Mouse (Mus musculus) liver, adult 2 months (tissue): ENCODE measurements around the gene Gm26602. TPM values are rescaled to one million over a fixed set of nuclear protein-coding genes. Genes with fewer than 3 reads are reported as not detected.

Experiments
- DNase-seq: peaks from one replicate; pipeline ENCODE4 v3.0.0-alpha.2; 2011; ENCODE audit warnings: low read depth, low spot score; ENCODE audit errors: extremely low read depth
- H3K27ac ChIP-seq: fragments of 200-500 bp; replicated peaks from 2 replicates; pipeline ENCODE4 v1.5.1; 2012; ENCODE audit warnings: low read depth, mild to moderate bottlenecking, control low read depth, inconsistent platforms, low read length; ENCODE audit not compliant: insufficient read depth
- H3K27me3 ChIP-seq: fragments of 200-500 bp; 2 replicates; pipeline ENCODE4 v1.6.1; 2012; ENCODE audit warnings: mild to moderate bottlenecking, moderate library complexity, low read length, inconsistent platforms; ENCODE audit not compliant: control insufficient read depth, insufficient read depth
- H3K36me3 ChIP-seq: fragments of 200-500 bp; 2 replicates; pipeline ENCODE4 v1.6.1; 2012; ENCODE audit warnings: low read length, inconsistent platforms; ENCODE audit not compliant: control insufficient read depth, insufficient read depth
- H3K4me1 ChIP-seq: fragments of 200-500 bp; 2 replicates; pipeline ENCODE4 v1.6.1; 2011; ENCODE audit warnings: low read length; ENCODE audit not compliant: control insufficient read depth, insufficient read depth
- H3K4me3 ChIP-seq: fragments of 200-500 bp; 2 replicates; pipeline ENCODE4 v1.5.1; 2011; ENCODE audit warnings: low read depth, mild to moderate bottlenecking, control low read depth, low read length, moderate library complexity; ENCODE audit not compliant: insufficient read depth
- H3K79me2 ChIP-seq: fragments of 200-500 bp; 2 replicates; pipeline ENCODE4 v1.6.1; 2012; ENCODE audit warnings: inconsistent platforms, mild to moderate bottlenecking, low read length, moderate library complexity; ENCODE audit not compliant: control insufficient read depth, insufficient read depth
- H3K9ac ChIP-seq: fragments of 200-500 bp; 2 replicates; pipeline ENCODE4 v1.6.1; 2012; ENCODE audit warnings: low read depth, mild to moderate bottlenecking, control low read depth, inconsistent platforms, low read length
- CTCF ChIP-seq: fragments of 200-500 bp; IDR thresholded peaks from 2 replicates; pipeline ENCODE4 v1.5.1; 2011; ENCODE audit warnings: low read depth, low read length, control low read depth
- POLR2A ChIP-seq: fragments of 200-500 bp; IDR thresholded peaks from 2 replicates; pipeline ENCODE4 v1.6.1; 2011; ENCODE audit warnings: low read length, control low read depth; ENCODE audit not compliant: insufficient read depth; ENCODE audit errors: extremely low read depth
- WGBS: fragments of 180-500 bp; shearing (Covaris S2); methylation state at CpG from one replicate; pipeline ENCODE4 v1.1.7; 2018; 5-methylcytosine and 5-hydroxymethylcytosine counted together
- polyA plus RNA-seq: library from polyadenylated mRNA; depleted of rRNA; stranded (reverse); fragments of >200 nt; gene quantifications from 2 replicates; pipeline ENCODE4 v1.2.3, GENCODE M21; 2012; rRNA removed
- total RNA-seq: library from RNA; depleted of rRNA; stranded (reverse); fragments of >200 nt; gene quantifications from 2 replicates; pipeline ENCODE4 v1.2.3, GENCODE M21; 2014; rRNA removed

The Gm26602 gene
- total RNA-seq (not detected in 2 replicates), polyA plus RNA-seq (not detected in 2 replicates)

- no peaks in the 10 kb centered on the region for H3K36me3 ChIP-seq
- H3K79me2 ChIP-seq = no peaks in the 10 kb centered on the region
- no peaks in the 10 kb centered on the region for H3K4me1 ChIP-seq
- 93% methylated on average over 4 of the region's 4 CpGs for WGBS
- H3K27ac ChIP-seq = no peak within 1 kb of the TSS
- TF ChIP-seq POLR2A (no peak), CTCF (no peak)
- no peak for DNase-seq
- H3K4me3 ChIP-seq = no peak within 1 kb of the TSS
- no peak within 1 kb of the TSS for H3K9ac ChIP-seq
- H3K27me3 ChIP-seq = no peaks in the 10 kb centered on the region
Observed at GRCm38 (mm10) chr10:79910556-79910955, at the start of gene Gm26602. Gene Gm26602, plus strand, starts transcription at chr10:79910856.

GRCm38 (mm10) chr10:79861230-79862048 is 49.2 kb upstream of the Gm26602 start:
- H3K4me1 ChIP-seq = peaks cover 19% of the 10 kb centered on the region
- no peak overlapping the region for H3K9ac ChIP-seq
- peaks cover 25% of the 10 kb centered on the region for H3K36me3 ChIP-seq
- DNase-seq = no peak
- H3K4me3 ChIP-seq = no peak overlapping the region
- WGBS = 75% methylated on average over 25 of the region's 25 CpGs
- no peaks in the 10 kb centered on the region for H3K27me3 ChIP-seq
- no peak for TF ChIP-seq CTCF
- no peak for TF ChIP-seq POLR2A
- no peak overlapping the region for H3K27ac ChIP-seq
- H3K79me2 ChIP-seq = peaks cover 28% of the 10 kb centered on the region

- TF ChIP-seq CTCF (no peak), POLR2A (no peak)
- no peak for DNase-seq
- H3K4me1 ChIP-seq = peaks cover 11% of the 10 kb centered on the region
- H3K4me3 ChIP-seq = no peak overlapping the region
- H3K9ac ChIP-seq = no peak overlapping the region
- 90% methylated on average over 23 of the region's 23 CpGs for WGBS
- H3K27me3 ChIP-seq = no peaks in the 10 kb centered on the region
- H3K36me3 ChIP-seq = peaks cover 25% of the 10 kb centered on the region
- no peak overlapping the region for H3K27ac ChIP-seq
- peaks cover 21% of the 10 kb centered on the region for H3K79me2 ChIP-seq
Observed at GRCm38 (mm10) chr10:79862049-79862788, 48.4 kb upstream of the Gm26602 start.

GRCm38 (mm10) chr10:79862925-79863324 is 47.7 kb upstream of the Gm26602 start:
- WGBS = 79% methylated on average over 10 of the region's 10 CpGs
- Histone ChIP-seq H3K4me1 (peaks cover 5% of the 10 kb centered on the region), H3K9ac (no peak overlapping the region), H3K27me3 (no peaks in the 10 kb centered on the region), H3K79me2 (peaks cover 14% of the 10 kb centered on the region; the same call in 1 of the 2 replicates), H3K4me3 (no peak overlapping the region), H3K36me3 (peaks cover 25% of the 10 kb centered on the region), H3K27ac (no peak overlapping the region)
- TF ChIP-seq POLR2A (no peak), CTCF (no peak)
- DNase-seq = no peak

- Histone ChIP-seq H3K9ac (no peak overlapping the region), H3K36me3 (peaks cover 21% of the 10 kb centered on the region), H3K27me3 (no peaks in the 10 kb centered on the region), H3K4me1 (no peaks in the 10 kb centered on the region; the same call in 1 of the 2 replicates), H3K4me3 (no peak overlapping the region), H3K27ac (no peak overlapping the region), H3K79me2 (peaks cover 6% of the 10 kb centered on the region; the same call in 1 of the 2 replicates)
- TF ChIP-seq POLR2A (no peak), CTCF (no peak)
- peak; percentile 45 for DNase-seq
- 60% methylated on average over 10 of the region's 10 CpGs for WGBS
Observed at GRCm38 (mm10) chr10:79864351-79865188, 46.1 kb upstream of the Gm26602 start.
